ENCODE assay signal across 43 mouse cellular contexts in genomic region chr11:59342956-59343355, GRCm38 (mm10). TPM values are rescaled to one million over a fixed set of nuclear protein-coding genes. Genes with fewer than 3 reads are reported as not detected.
"Had no signal": no experiment of that assay in that cellular context is flagged by ENCODE, and none has a peak within 500 bp of the region (broad histone marks: within the 10 kb centered on the region; RNA-seq: fewer than 3 reads in every experiment).

No protein-coding gene starts in this region.

- H3K4me3 ChIP-seq: heart, adult 2 months; heart, embryonic 10.5 days; heart, embryonic 12.5 days; hindbrain, embryonic 13.5 days; hindbrain, embryonic 15.5 days; kidney, embryonic 15.5 days; limb, embryonic 13.5 days; limb, embryonic 15.5 days; liver, embryonic 12.5 days had no signal

- H3K4me1 ChIP-seq: hindbrain, embryonic 13.5 days; hindbrain, embryonic 15.5 days; liver, embryonic 12.5 days had no signal

- H3K9me3 ChIP-seq: heart, embryonic 10.5 days; heart, embryonic 12.5 days; hindbrain, embryonic 13.5 days; hindbrain, embryonic 15.5 days; kidney, embryonic 15.5 days; limb, embryonic 13.5 days; limb, embryonic 15.5 days; liver, embryonic 12.5 days had no signal

- DNase-seq: gastrocnemius, postnatal 14 days; gastrocnemius, postnatal 36 days; heart, adult 2 months; heart, postnatal 10 days; heart, postnatal 4 days; kidney, adult 11 months; kidney, adult 2 months; kidney, adult 9 months; kidney, postnatal 14 days; kidney, postnatal 36 days; layer of hippocampus, adult 9-11 months; layer of hippocampus, postnatal 36 days; left cerebral cortex, postnatal 4 days had no signal

- H3K27me3 ChIP-seq: hindbrain, embryonic 13.5 days; hindbrain, embryonic 15.5 days; kidney, embryonic 15.5 days; limb, embryonic 15.5 days; liver, embryonic 12.5 days had no signal

- ATAC-seq: hindbrain, postnatal 0 days; intestine, embryonic 16.5 days; liver, embryonic 12.5 days had no signal

- H3K4me2 ChIP-seq: heart, embryonic 12.5 days; hindbrain, embryonic 13.5 days; hindbrain, embryonic 15.5 days; kidney, embryonic 15.5 days; limb, embryonic 13.5 days; limb, embryonic 15.5 days; liver, embryonic 12.5 days had no signal

- H3K27ac ChIP-seq: heart, adult 2 months; heart, embryonic 10.5 days; hindbrain, embryonic 13.5 days; hindbrain, embryonic 15.5 days; hindbrain, postnatal 0 days; kidney, embryonic 15.5 days; kidney, postnatal 0 days; limb, embryonic 13.5 days; limb, embryonic 15.5 days; liver, embryonic 12.5 days; liver, embryonic 14.5 days had no signal

- H3K36me3 ChIP-seq: heart, embryonic 10.5 days; heart, embryonic 12.5 days; hindbrain, embryonic 13.5 days; hindbrain, embryonic 15.5 days; kidney, embryonic 15.5 days; limb, embryonic 13.5 days; limb, embryonic 15.5 days; liver, embryonic 12.5 days had no signal

- H3K9ac ChIP-seq: heart, embryonic 12.5 days; hindbrain, embryonic 13.5 days; hindbrain, embryonic 15.5 days; kidney, embryonic 15.5 days; limb, embryonic 13.5 days; limb, embryonic 15.5 days; liver, embryonic 12.5 days; liver, embryonic 14.5 days had no signal

RNA-seq across cellular contexts. Expression of gene Prss38, which starts 32.5 kb away (rescaled TPM):
- total RNA-seq: gastrocnemius, adult 18-20 months; gastrocnemius, adult 8-10 months; gastrocnemius, postnatal 36 days; heart, adult 2 months; heart, postnatal 10 days; heart, postnatal 25 days; heart, postnatal 4 days; hindbrain, postnatal 0 days; layer of hippocampus, adult 18-20 months; layer of hippocampus, adult 8-10 months; layer of hippocampus, postnatal 36 days; left cerebral cortex, adult 18-20 months; left cerebral cortex, adult 8-10 months; left cerebral cortex, postnatal 10 days; left cerebral cortex, postnatal 25 days; left cerebral cortex, postnatal 4 days; liver, adult 2 months had no signal
- polyA plus RNA-seq: gonadal fat pad, adult 2 months; heart, adult 2 months; heart, embryonic 10.5 days; heart, embryonic 12.5 days; heart, embryonic 14.5 days; heart, embryonic 16.5 days; hindbrain, embryonic 11.5 days; hindbrain, embryonic 13.5 days; hindbrain, embryonic 15.5 days; hindbrain, postnatal 0 days; intestine, embryonic 14.5 days; intestine, embryonic 16.5 days; kidney, adult 2 months; kidney, embryonic 15.5 days; kidney, postnatal 0 days; large intestine, adult 2 months; limb, embryonic 11.5 days; liver, adult 2 months; liver, embryonic 12.5 days; liver, embryonic 14.5 days had no signal

RNA-seq across cellular contexts. Expression of gene Wnt3a, which starts 52.4 kb away (rescaled TPM):
- total RNA-seq: gastrocnemius, adult 18-20 months; gastrocnemius, adult 8-10 months; gastrocnemius, postnatal 14 days; gastrocnemius, postnatal 36 days; heart, adult 2 months; heart, postnatal 10 days; heart, postnatal 25 days; heart, postnatal 4 days; layer of hippocampus, postnatal 14 days; layer of hippocampus, postnatal 36 days; left cerebral cortex, adult 8-10 months; left cerebral cortex, postnatal 10 days; left cerebral cortex, postnatal 25 days; left cerebral cortex, postnatal 4 days; liver, adult 2 months had no signal
- polyA plus RNA-seq: heart, adult 2 months; heart, embryonic 14.5 days; heart, embryonic 16.5 days; intestine, embryonic 14.5 days; intestine, embryonic 16.5 days; kidney, adult 2 months; kidney, embryonic 15.5 days; kidney, postnatal 0 days; large intestine, adult 2 months; liver, adult 2 months; liver, embryonic 12.5 days had no signal
